Mouse (Mus musculus) liver, embryonic 14.5 days (tissue): Measurements from ENCODE around the gene Klk1b24.

Experiments
- CTCF ChIP-seq: IDR thresholded peaks from 2 replicates; pipeline ENCODE4 v1.5.1; 2016; ENCODE audit warnings: antibody characterized with exemption, low read depth, control low read depth
- EP300 ChIP-seq: IDR thresholded peaks from 2 replicates; pipeline ENCODE4 v1.6.1; 2016; ENCODE audit warnings: antibody characterized with exemption, low read depth

- TF ChIP-seq CTCF, result no peak
- TF ChIP-seq EP300, result no peak
Measured at GRCm38 (mm10) chr7:44240712-44241111, 52.7 kb downstream of the Klk1b24 start.
